Mouse (Mus musculus): ENCODE data around the gene Cavin3.
"Not testable (repeated sequence)": the region's sequence is repeated elsewhere in the genome, so short reads cannot be mapped to it uniquely, and the experiment has no call there.

Cavin3 gene

GRCm38 (mm10) chr7:105480081-105480480 lies 2.0 kb downstream of the Cavin3 start:
- no peak for DNase-seq (ENCODE audit: low spot score)

- no peak for DNase-seq (ENCODE audit: low spot score)
Measured at GRCm38 (mm10) chr7:105479232-105479631, 2.9 kb downstream of the Cavin3 start.

GRCm38 (mm10) chr7:105478344-105478743 lies 3.8 kb downstream of the Cavin3 start:
- DNase-seq (ENCODE audit: low spot score), result no peak

- no peak for DNase-seq (ENCODE audit: low spot score)
Measured at GRCm38 (mm10) chr7:105477841-105478240, 4.3 kb downstream of the Cavin3 start.

- DNase-seq (ENCODE audit: low spot score), result no peak
Measured at GRCm38 (mm10) chr7:105477433-105477700, 4.7 kb downstream of the Cavin3 start.

GRCm38 (mm10) chr7:105476683-105477432 lies 5.2 kb downstream of the Cavin3 start:
- no peak for DNase-seq (ENCODE audit: low spot score)

GRCm38 (mm10) chr7:105475396-105475949 lies 6.6 kb downstream of the Cavin3 start:
- no peak for DNase-seq (ENCODE audit: low spot score)

- DNase-seq (ENCODE audit: low spot score), result no peak
Measured at GRCm38 (mm10) chr7:105474771-105475315, 7.3 kb downstream of the Cavin3 start.

GRCm38 (mm10) chr7:105472607-105473006 lies 9.5 kb downstream of the Cavin3 start:
- DNase-seq (ENCODE audit: low spot score), result no peak

- not testable (repeated sequence) for DNase-seq (ENCODE audit: low spot score)
Measured at GRCm38 (mm10) chr7:105465505-105465904, 16.6 kb downstream of the Cavin3 start.

GRCm38 (mm10) chr7:105458546-105458945 lies 23.6 kb downstream of the Cavin3 start:
- DNase-seq (ENCODE audit: low spot score), result no peak

- DNase-seq (ENCODE audit: low spot score), result not testable (repeated sequence)
Measured at GRCm38 (mm10) chr7:105453345-105453744, 28.8 kb downstream of the Cavin3 start.

GRCm38 (mm10) chr7:105445076-105445475 lies 37.0 kb downstream of the Cavin3 start:
- no peak for DNase-seq (ENCODE audit: low spot score)

GRCm38 (mm10) chr7:105441426-105441825 lies 40.7 kb downstream of the Cavin3 start:
- no peak for DNase-seq (ENCODE audit: low spot score)

GRCm38 (mm10) chr7:105437979-105438772 lies 43.9 kb downstream of the Cavin3 start:
- no peak for DNase-seq (ENCODE audit: low spot score)

- no peak for DNase-seq (ENCODE audit: low spot score)
Measured at GRCm38 (mm10) chr7:105434798-105435197, 47.3 kb downstream of the Cavin3 start.

GRCm38 (mm10) chr7:105433859-105434258 lies 48.2 kb downstream of the Cavin3 start:
- peak; percentile 24 for DNase-seq (ENCODE audit: low spot score)

- DNase-seq (ENCODE audit: low spot score), result no peak
Measured at GRCm38 (mm10) chr7:105432058-105432457, 50.0 kb downstream of the Cavin3 start.

All from testis, postnatal 14 days (tissue).